Mouse (Mus musculus): ENCODE results near the gene Ptpra. TPM values are rescaled to one million over a fixed set of nuclear protein-coding genes. Genes with fewer than 3 reads are reported as not detected.

The Ptpra gene
- polyA plus RNA-seq, 1 experiment from 2014 or later, result 138 TPM

DNA sequence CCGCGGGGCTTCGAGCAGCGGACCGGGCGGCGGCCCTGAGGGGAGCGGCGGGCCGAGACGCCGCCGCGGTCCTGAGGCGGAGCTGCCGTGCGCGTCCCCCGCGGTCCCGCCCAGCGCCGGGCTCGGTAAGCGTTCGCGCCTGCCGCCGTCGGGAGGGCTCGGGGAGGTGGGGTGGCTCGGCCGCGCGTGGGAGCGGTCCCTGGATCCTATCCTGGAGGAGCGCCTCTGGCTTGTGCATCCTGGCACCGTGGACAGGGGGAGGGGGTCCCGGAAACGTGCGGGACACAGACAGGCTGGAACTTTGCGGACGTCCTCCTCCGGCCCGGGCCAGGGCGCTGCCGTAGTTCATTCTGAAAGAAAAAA lies 337 bp downstream of the Ptpra start:
- peaks cover 27% of the 10 kb centered on the region for H3K4me1 ChIP-seq
- 0 out of 2 replicates have a peak, but pooled peaks cover 5% of the 10 kb centered on the region for H3K36me3 ChIP-seq (replicated peaks)
- no peaks in the 10 kb centered on the region for H3K9me3 ChIP-seq
- H3K27ac ChIP-seq, result peak overlapping the region; percentile 87
- peaks cover 13% of the 10 kb centered on the region for H3K27me3 ChIP-seq
- H3K9ac ChIP-seq, result peak overlapping the region; percentile 92
- peak overlapping the region; percentile 67 for H3K4me2 ChIP-seq
- under 1% methylated on average over 47 of the region's 47 CpGs for WGBS
- peak overlapping the region; percentile 87 for H3K4me3 ChIP-seq (replicated peaks)
- ATAC-seq (ENCODE audit: low FRiP score), result peak; percentile 87

DNA sequence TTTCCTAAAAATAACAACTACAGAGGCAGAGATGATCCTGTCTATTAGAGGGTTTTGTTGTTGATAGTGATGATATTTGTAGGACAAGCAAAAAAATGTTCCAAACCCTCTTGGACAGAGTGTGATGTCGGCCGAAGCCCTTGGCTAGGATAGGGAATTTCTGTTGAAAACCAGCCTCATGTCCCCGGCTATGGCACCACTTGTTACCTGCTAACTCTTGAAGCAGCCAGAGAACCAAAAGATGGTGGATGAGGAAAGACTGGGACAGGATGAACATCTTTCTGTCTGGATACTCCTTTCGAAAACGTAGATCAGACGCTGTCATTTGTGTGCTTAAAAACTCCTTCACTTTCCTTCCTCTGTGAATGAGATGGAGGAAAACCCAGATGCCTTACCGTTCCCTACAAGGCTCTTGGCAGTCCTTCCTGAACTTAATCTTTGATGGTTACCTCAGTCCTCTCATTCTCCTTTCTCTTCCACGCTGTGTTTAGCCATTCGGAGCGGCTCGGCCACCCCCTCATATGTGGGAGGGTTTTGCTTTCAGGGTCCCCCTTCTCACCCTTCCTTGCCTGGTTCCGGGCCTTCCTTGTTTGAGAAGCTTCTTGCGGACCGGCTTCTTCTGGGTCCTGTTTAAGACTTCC lies 1.1 kb downstream of the Ptpra start:
- Histone ChIP-seq H3K9ac (peak overlapping the region; percentile 92), H3K27ac (no peak overlapping the region), H3K4me3 (replicated peaks) (peak overlapping the region; percentile 87), H3K9me3 (no peaks in the 10 kb centered on the region), H3K4me1 (peaks cover 27% of the 10 kb centered on the region), H3K4me2 (peak overlapping the region; percentile 67), H3K36me3 (replicated peaks) (no peaks in the 10 kb centered on the region), H3K27me3 (peaks cover 13% of the 10 kb centered on the region)
- ATAC-seq (ENCODE audit: low FRiP score), result no peak
- WGBS, result 70% methylated on average over 14 of the region's 14 CpGs

DNA sequence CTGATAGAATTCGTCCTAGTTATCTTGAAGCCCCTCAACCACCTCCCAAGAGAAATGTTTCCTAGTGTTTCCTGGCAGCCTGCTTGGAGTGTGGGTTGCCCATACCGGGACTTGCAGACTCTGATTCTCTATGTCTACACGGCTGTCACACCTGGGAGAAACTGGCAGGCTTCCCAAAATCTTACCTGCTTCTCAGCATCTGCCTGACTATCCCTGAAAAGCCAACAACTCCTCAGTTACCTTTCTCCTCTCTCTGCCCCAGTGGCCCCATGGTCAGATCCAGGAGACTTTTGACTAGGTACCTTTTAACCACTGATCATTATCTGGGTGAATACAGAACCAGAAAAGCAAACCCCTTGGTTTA lies 1.6 kb downstream of the Ptpra start:
- Histone ChIP-seq H3K27ac (no peak overlapping the region), H3K4me1 (peaks cover 27% of the 10 kb centered on the region), H3K27me3 (peaks cover 13% of the 10 kb centered on the region), H3K36me3 (replicated peaks) (no peaks in the 10 kb centered on the region), H3K4me3 (replicated peaks) (peak overlapping the region; percentile 87), H3K9ac (peak overlapping the region; percentile 92), H3K4me2 (peak overlapping the region; percentile 67), H3K9me3 (no peaks in the 10 kb centered on the region)
- ATAC-seq (ENCODE audit: low FRiP score), result no peak
- 72% methylated on average over 3 of the region's 3 CpGs for WGBS

DNA sequence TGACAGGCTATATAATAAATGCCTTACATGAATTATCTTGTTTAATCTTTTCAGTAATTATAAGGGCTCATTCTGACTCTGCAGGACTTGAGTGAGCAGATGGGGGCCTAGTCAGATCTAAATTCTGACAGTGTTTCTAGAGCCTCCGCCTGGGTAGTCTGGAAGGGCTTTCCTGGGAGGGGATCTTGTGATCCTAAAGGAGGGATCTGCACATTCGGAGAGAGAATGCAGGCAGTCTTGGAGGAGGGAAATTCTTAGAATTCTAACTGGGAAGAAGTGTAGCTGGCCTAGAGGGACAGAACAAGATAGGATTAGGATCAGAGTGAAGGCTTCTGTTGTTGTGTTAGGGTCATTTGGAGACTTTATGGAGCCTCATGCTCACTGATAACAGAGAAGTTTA lies 2.2 kb downstream of the Ptpra start:
- H3K9me3 ChIP-seq, result no peaks in the 10 kb centered on the region
- H3K27ac ChIP-seq, result no peak overlapping the region
- H3K4me3 ChIP-seq (replicated peaks), result no peak overlapping the region
- WGBS, result 65% methylated on average over 2 of the region's 2 CpGs
- H3K9ac ChIP-seq, result no peak overlapping the region
- H3K27me3 ChIP-seq, result peaks cover 13% of the 10 kb centered on the region
- H3K4me2 ChIP-seq, result no peak overlapping the region
- no peak for ATAC-seq (ENCODE audit: low FRiP score)
- H3K36me3 ChIP-seq (replicated peaks), result no peaks in the 10 kb centered on the region
- peaks cover 27% of the 10 kb centered on the region for H3K4me1 ChIP-seq

DNA sequence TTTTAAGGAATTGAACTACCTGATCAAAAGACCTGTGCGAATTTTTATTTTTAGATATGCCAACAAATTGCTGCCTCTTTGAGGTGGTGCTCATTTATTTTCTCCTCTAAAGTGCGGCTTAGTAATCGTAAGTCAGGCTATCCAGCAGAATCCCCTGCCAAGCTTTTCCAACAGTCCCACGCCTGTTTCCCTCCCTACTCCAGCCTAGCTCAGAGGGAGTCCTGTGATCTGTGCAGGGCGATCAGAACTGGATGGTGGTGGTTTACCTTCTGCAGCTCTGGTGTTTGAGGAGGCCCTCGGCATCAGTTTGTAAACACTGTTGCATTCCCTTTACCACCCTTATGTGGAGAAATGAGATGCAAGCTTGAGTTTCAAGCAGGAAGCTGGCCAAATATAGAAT lies 3.3 kb downstream of the Ptpra start:
- no peaks in the 10 kb centered on the region for H3K36me3 ChIP-seq (replicated peaks)
- no peak for ATAC-seq (ENCODE audit: low FRiP score)
- H3K9ac ChIP-seq, result no peak overlapping the region
- H3K9me3 ChIP-seq, result no peaks in the 10 kb centered on the region
- no peak overlapping the region for H3K27ac ChIP-seq
- H3K4me3 ChIP-seq (replicated peaks), result no peak overlapping the region
- no peak overlapping the region for H3K4me2 ChIP-seq
- 75% methylated on average over 6 of the region's 6 CpGs for WGBS
- H3K27me3 ChIP-seq, result peaks cover 8% of the 10 kb centered on the region
- peaks cover 27% of the 10 kb centered on the region for H3K4me1 ChIP-seq

DNA sequence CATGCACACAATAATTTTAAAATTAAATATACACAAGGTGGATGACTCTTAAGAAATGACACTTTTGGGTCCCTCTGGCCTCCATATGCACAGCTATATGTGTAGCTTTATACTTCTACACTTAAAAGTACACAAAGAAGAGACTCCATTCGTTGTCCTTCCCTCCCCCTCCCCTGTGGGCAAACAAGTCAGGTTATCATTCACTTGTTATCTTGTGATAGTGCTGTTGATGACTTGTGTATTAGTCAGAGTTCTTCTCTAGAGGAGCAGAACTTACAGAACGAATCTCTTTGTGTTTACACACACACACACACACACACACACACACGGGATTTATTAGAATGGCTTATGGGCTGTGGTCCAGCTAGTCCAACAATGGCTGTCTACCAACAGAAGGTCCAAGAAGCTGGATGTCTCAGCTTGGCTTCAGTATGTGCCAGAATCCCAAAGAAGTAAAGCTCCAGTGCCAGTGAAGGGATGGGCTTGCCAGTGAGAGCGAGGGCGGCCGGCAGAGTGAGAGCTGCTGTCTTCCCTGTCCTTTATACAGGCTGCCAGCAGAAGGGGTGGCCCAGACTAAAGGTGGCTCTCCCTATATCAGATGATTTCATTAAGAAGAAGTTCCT lies 4.8 kb downstream of the Ptpra start:
- no peaks in the 10 kb centered on the region for H3K36me3 ChIP-seq (replicated peaks)
- ATAC-seq (ENCODE audit: low FRiP score), result no peak
- no peaks in the 10 kb centered on the region for H3K9me3 ChIP-seq
- WGBS, result 85% methylated on average over 6 of the region's 6 CpGs
- H3K4me3 ChIP-seq (replicated peaks), result no peak overlapping the region
- no peak overlapping the region for H3K4me2 ChIP-seq
- H3K27me3 ChIP-seq, result no peaks in the 10 kb centered on the region
- H3K4me1 ChIP-seq, result peaks cover 21% of the 10 kb centered on the region
- H3K9ac ChIP-seq, result no peak overlapping the region
- H3K27ac ChIP-seq, result no peak overlapping the region

DNA sequence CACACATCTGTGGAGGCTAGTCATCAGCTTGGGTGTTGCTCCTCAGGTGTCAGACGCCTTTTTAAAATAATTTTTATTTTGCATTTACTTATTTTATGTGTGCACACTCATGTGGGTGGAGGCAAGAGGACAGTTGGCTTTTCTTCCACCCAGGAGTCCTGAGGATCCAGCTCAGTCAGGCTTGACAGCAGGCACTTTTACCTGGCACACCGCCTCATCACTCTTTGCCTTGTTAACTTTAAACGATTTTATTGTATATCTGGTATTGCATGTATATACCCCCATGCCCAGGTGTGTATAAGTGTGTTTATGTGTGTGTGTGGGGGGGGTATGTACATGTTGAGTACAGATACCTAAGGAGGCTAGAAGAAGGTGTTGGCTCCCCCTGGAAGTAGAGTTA lies 7.8 kb downstream of the Ptpra start:
- Histone ChIP-seq H3K27me3 (no peaks in the 10 kb centered on the region), H3K4me2 (no peak overlapping the region), H3K27ac (no peak overlapping the region), H3K9ac (no peak overlapping the region), H3K9me3 (no peaks in the 10 kb centered on the region), H3K4me1 (peaks cover 3% of the 10 kb centered on the region; the same call in 1 of the 2 replicates), H3K4me3 (replicated peaks) (no peak overlapping the region), H3K36me3 (replicated peaks) (0 out of 2 replicates have a peak, but pooled peaks cover 3% of the 10 kb centered on the region)
- ATAC-seq (ENCODE audit: low FRiP score), result no peak
- WGBS, result 98% methylated on average over 3 of the region's 3 CpGs

DNA sequence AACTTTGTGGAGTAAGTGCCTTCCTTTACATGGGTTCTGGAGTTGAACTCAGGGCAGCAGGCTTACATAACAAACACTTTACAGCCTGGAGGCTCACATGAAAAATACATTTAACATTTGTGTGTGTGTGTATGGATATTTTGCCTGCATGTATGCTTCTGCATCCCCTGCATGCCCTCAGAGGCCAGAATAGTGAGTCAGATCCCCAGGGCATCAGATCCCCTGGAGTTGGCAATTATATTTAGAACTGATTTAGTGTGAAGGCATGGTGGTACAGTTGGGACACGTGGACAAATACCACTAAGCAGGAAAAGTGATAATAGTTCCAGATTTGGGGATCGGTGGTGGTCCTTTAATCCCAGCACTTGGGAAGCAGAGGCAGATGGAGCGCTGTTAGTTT lies 9.5 kb downstream of the Ptpra start:
- no peak overlapping the region for H3K9ac ChIP-seq
- H3K36me3 ChIP-seq (replicated peaks), result 0 out of 2 replicates have a peak, but pooled peaks cover 3% of the 10 kb centered on the region
- ATAC-seq (ENCODE audit: low FRiP score), result no peak
- WGBS, result 87% methylated on average over 3 of the region's 3 CpGs
- no peak overlapping the region for H3K4me3 ChIP-seq (replicated peaks)
- no peak overlapping the region for H3K4me2 ChIP-seq
- H3K27me3 ChIP-seq, result no peaks in the 10 kb centered on the region
- H3K27ac ChIP-seq, result no peak overlapping the region
- no peaks in the 10 kb centered on the region for H3K9me3 ChIP-seq
- no peaks in the 10 kb centered on the region for H3K4me1 ChIP-seq

DNA sequence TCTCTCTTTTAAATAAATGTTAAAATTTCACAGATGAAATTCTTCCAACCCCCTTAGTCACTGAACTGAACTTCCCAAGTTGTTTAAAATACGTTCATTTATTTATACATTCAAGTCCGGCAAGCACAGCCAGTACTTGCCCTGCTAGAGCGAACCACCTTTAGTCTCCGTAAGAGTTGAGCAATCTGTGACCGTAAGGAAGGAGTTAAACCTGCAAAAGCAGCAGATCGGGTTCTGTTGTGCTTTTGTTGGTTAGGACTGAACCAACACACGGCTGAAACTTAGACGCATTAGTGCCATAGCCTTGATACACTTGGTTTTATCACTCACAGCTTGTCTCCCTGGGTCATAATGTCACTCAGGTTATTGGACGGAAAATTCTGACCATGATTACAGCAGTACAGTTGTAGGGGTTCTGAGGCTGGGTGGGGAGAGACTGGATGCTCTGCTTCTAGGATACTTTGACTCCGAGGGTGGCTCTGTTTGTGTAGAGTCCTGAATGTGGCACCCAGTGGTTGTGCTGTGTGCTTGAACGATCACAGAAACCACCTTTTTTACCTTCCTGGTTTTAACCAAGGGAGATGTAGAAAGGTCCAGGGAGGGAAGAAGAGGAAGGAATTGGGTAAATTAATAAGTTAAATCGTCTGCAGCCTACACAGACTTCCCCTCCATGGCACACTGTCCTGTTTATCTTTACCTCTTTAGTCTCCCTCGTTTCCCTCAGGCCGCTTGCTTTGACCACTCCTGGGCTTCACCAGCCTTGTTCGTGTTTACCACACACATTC lies 11.4 kb downstream of the Ptpra start:
- no peaks in the 10 kb centered on the region for H3K4me1 ChIP-seq
- H3K27me3 ChIP-seq, result no peaks in the 10 kb centered on the region
- ATAC-seq (ENCODE audit: low FRiP score), result no peak
- no peak overlapping the region for H3K4me3 ChIP-seq (replicated peaks)
- no peak overlapping the region for H3K27ac ChIP-seq
- 0 out of 2 replicates have a peak, but pooled peaks cover 3% of the 10 kb centered on the region for H3K36me3 ChIP-seq (replicated peaks)
- H3K9ac ChIP-seq, result no peak overlapping the region
- 76% methylated on average over 15 of the region's 15 CpGs for WGBS
- H3K4me2 ChIP-seq, result no peak overlapping the region
- H3K9me3 ChIP-seq, result no peaks in the 10 kb centered on the region

DNA sequence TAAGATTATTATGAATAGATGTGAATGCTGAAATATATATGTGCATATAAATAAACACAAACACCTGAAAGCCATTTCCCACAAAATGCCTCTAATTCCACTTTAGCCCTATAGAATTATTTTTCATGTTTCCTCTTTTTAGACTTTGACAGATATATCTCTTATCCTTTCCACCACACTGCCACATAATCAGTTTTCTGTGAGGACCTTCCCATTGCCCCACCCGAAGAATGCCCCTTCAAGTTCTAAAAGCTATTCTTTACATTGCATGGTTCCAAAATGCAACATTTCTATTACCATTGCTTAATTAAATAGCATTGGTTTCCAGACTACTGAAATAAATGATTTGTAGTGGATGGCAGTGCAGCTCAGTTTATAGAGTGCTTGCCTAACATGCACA lies 16.4 kb downstream of the Ptpra start:
- H3K36me3 ChIP-seq (replicated peaks), result 0 out of 2 replicates have a peak, but pooled peaks cover 3% of the 10 kb centered on the region
- no peaks in the 10 kb centered on the region for H3K27me3 ChIP-seq
- no peak overlapping the region for H3K9ac ChIP-seq
- no peak overlapping the region for H3K4me2 ChIP-seq
- H3K4me1 ChIP-seq, result peaks cover 23% of the 10 kb centered on the region
- no peaks in the 10 kb centered on the region for H3K9me3 ChIP-seq
- no peak for ATAC-seq (ENCODE audit: low FRiP score)
- H3K27ac ChIP-seq, result no peak overlapping the region
- 88% methylated on average over 1 of the region's 1 CpGs for WGBS
- H3K4me3 ChIP-seq (replicated peaks), result no peak overlapping the region

DNA sequence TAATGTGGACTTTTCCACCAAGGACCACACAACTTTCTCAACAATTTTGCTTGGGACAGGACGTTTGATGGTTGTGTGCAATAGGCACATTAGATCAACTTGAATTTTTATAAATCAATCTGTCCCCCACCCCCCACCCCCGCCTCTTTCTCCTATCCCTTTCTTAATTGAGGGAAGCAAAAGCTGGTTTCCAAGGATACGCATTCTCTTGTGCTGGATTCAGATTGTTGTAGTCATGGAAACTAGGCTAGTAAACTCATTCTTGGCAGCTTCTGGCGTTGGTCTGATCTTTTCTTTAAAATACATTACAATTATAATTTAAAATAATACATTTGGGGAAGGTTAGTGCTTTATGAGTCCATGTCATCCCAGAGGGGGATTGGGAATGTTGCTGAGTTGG lies 19.3 kb downstream of the Ptpra start:
- WGBS, result 15% methylated on average over 4 of the region's 4 CpGs

DNA sequence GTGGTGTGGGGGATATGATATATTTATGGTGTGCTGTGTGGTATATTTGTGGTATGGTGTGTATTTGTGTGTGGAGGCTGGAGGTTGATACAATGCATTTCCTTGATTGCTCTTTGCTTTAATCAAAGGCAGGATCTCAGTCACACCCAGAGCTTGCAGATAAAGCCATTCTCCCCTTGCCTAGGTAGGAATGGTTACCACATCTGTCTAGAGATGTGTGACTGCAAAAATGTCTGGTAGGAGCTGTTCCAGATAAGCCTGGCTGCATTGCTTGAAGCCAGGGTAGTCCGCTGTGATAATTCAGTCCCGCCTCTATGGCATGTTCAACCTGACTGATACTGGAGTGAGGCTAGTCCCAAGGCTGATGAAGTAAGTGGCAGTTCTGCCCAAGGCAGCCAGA lies 19.9 kb downstream of the Ptpra start:
- Histone ChIP-seq H3K27me3 (no peaks in the 10 kb centered on the region), H3K36me3 (replicated peaks) (no peaks in the 10 kb centered on the region), H3K4me3 (replicated peaks) (no peak overlapping the region), H3K4me2 (0 out of 2 replicates have a peak overlapping the region, but pooled peaks have one; percentile 6), H3K9me3 (no peaks in the 10 kb centered on the region), H3K27ac (0 out of 2 replicates have a peak overlapping the region, but pooled peaks have one; percentile 2), H3K9ac (no peak overlapping the region), H3K4me1 (peaks cover 24% of the 10 kb centered on the region)
- WGBS, result 64% methylated on average over 2 of the region's 2 CpGs
- no peak for ATAC-seq (ENCODE audit: low FRiP score)

More for the DNA sequence above, 19.3 kb downstream of the Ptpra start:
- Histone ChIP-seq H3K36me3 (replicated peaks) (no peaks in the 10 kb centered on the region), H3K27me3 (no peaks in the 10 kb centered on the region), H3K4me2 (peak overlapping the region; percentile 6), H3K4me1 (peaks cover 23% of the 10 kb centered on the region), H3K9me3 (no peaks in the 10 kb centered on the region), H3K4me3 (replicated peaks) (no peak overlapping the region), H3K27ac (no peak overlapping the region), H3K9ac (no peak overlapping the region)
- 0 out of 2 replicates have a peak, but pooled peaks have one; percentile 61 for ATAC-seq (ENCODE audit: low FRiP score)

Data from forebrain, embryonic 12.5 days (tissue).